Mouse (Mus musculus): ENCODE results near the gene Myzap.

- TF ChIP-seq CTCF (IDR thresholded peaks at IDR 0.05; ENCODE audit: low read depth, low read length) (no peak), POLR2A (IDR thresholded peaks at IDR 0.05; ENCODE audit: borderline replicate concordance, low read depth, low read length) (no peak)
These were observed 19.7 kb upstream of the Myzap start for GRCm38 (mm10) chr9:71611876-71612275.

Data from bone marrow macrophage, adult 2 months (primary cell).